Mouse (Mus musculus) T-helper 17 cell (primary cell): ENCODE measurements around the gene Gm20388.

Experiments
- in situ Hi-C, 2 experiments: fragments of 300-600 bp; cut with MboI, MseI; formaldehyde crosslinking; loops; 1 replicate in 1 of 2; 2 replicates in 1 of 2; pipeline ENCODE4 v1.15.1; 2025; ENCODE audit warnings: high pct_unique_total_duplicates in 2 of 2

Gene Gm20388

DNA sequence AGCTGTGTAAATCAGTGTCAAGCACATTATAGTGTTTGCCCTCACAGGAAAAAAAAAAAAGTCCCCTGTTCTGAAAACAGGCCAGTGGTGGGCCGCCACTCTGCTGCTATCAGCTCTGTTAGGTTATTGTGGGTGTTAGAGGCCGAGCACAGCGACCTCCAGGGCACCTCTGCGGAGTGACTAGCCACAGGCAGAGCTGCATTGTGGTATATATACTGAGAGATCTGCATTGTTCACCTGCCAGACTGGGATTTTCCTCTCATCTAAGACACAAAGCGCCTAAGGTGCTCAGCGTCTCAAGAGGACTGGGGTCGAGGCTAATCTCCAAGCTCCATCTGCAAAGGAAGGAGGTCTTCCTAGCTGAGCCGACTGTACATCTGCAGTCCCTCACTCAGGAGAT, 252.7 kb downstream of the Gm20388 start:
- in situ Hi-C loops, result no loop called here

DNA sequence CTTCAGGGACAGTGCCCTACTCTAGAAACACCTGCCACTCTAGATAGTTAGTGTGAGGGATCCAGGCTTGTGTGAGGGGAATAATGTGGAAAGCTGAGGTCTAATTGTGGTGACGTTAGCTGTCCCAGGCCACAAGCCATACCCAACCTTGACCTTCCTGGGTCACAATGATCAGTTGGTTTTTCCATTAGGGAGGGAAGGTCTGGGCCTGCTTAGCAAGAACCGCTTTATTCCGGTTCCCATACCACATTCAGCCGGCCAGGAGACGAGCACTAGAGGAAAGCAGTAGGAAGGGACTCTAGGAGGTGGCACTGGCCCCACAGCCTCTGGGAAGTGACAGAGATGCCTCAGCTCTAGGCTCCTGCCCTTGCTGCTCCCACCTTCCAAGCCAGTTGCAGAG, 253.4 kb downstream of the Gm20388 start:
- in situ Hi-C loops, result no loop called here

DNA sequence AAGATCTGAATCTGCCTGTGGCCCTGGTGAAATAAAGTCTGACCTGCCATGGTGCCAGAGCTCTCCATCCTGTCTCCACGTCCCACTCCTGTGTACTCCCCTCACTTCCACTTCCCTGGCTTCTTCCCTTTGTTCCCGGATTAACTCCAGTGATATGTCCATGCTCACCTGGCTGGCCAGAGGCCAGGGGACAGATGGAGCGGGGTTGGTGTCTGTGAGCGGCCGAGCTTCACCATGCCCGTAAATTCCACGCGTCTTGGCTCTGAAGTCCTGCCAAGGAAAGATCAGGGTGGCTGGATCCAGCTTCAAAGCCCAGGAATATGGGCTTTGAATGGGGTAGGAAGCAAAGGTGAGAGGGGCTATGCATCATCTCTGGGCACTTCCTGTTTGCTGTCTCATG, 256.5 kb downstream of the Gm20388 start:
- in situ Hi-C loops, result no loop called here

DNA sequence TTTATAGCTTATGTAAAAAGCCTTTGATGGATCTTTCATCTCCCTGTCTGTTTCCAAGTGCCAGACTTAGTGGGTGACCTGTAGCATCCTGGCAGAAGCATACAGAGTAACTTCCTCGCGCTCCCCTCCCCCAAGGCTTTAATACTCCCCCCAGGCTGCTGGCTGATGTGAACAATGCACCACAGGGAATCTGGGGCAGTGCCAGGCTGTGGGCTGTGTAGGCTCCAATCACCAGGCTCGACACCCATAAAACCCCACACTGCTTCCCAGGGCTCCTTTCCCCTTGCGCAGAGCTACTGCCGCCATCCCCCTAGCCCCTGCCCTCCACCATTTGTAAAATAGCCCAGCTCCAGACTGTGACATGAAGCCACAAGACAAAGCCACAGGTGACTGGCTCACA, 257.2 kb downstream of the Gm20388 start:
- in situ Hi-C loops, result no loop called here

DNA sequence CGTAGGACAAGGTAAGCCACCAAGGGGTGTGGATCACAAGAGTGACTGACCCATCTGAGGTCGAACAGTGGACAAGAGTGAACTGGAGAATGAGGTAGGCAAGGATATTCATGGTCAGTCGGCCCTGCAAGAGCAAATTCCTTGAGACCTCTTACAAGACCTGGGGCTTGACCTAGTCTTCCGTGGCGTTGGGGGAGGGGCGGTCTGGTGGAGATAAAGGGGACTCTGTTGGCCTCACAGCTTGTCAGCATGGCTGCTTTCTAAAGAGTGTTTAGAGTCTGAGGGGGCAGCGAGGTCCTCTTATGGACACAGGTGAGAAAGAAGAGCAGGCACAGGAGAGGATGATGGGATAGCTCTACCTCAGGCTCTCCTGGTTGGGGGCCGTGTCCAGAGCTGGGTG, 258.5 kb downstream of the Gm20388 start:
- in situ Hi-C loops, result no loop called here

DNA sequence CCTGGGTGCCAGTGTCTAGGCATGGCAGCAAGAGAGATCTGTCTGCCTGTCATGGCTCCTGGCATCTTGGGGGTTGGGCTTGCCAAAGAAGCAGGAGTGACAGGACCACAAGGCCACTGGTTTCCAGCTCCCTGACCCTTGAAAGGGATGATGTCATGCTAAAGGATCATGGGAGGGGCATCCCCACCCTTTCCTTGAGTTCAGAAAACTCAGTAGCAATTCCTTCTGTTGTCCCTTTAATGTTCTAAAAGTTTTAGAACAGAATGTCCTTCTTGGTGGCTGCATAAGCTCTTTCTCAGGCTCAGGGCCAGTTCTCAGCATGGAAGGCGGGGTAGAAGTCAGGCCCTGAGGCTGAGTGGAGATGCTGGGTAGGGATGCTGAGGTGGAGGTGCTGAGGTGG, 262.6 kb downstream of the Gm20388 start:
- in situ Hi-C loops, result no loop called here

DNA sequence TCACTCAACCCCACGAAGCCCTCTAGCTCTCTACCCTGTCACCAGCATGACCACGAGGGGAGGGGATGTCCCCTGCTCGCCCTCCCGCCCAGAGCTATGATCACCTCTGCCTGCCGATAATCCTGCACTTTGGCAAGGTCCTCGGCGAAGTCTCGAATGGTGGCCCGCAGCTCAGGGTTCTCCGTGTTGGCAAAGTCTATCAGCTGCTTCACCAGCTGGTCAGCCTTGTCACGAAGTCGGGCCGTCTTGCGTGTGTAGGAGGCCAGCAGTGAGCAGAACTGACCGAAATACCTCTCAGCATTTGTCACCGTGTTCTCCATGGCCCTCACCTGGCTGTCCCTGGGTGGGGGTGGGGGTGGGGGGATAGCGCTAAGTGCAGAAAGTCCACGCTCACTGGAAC, 264.0 kb downstream of the Gm20388 start:
- in situ Hi-C loops, result loop anchor here in 1 of 2 experiments (5.0 kb wide), 2 partner anchors 73 to 148 kb away; no protein-coding TSS in a partner anchor

DNA sequence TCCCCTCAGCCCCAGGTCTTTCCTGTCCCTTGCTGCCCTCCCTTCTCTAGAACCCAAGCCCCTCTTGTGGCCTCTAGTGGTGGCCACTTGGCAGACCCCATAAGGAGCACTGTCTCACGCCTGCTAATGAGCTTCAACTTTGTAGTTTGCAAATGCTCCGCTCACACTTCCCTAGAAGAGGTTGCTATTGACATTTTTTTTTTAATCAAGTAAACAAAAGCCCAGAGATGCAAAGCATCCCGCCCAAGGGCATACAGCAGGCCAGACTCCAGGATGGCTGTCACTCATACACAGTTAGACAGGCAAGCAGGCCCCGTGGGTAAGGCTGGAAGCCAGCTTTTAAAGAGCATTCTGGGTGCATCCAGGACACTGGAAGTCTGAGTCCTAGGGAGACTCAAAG, 266.0 kb downstream of the Gm20388 start:
- in situ Hi-C loops, result loop anchor here in 1 of 2 experiments (5.0 kb wide), 2 partner anchors 71 to 146 kb away; no protein-coding TSS in a partner anchor

DNA sequence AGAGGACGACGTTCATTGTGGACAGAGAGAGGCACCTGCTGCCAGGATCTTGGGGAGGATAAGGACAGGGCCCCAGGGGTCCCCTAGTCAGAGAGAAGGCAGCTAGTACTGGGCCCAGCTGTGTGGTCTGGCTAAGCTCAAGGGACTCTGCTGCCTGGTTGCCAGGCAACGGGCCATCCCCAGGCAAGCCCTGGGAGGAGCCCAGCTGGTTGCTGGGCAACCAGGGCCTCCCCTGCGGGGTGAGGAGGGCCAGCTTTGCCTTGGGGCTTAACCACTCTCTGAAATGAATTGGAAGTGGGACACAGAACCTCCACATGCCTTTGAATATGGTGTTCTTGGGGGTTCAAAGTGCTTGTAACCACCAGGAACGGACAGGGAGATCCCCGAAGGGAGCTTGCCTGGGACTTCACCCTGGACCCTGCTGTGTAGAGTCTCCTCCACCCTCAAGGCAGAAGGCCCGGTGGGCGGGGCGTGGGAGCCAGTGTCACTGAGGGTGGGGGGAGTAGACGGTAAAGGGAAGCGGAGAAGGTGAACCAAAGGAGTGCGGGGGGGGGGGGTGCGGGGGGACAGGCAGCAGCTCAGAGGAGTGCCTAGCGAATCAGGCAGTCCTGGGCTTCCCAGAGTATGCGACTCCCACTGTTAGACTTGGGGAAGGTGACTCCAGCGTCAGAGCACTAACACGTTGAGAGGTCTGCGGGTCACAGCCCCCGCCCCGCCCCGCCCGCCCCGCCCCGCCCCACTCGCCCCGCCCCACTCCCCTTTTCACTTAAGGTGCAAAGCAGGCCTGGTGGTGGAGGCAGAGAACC, 266.9 kb downstream of the Gm20388 start, which contains the start of gene Fam92b:
Gene Fam92b (minus strand): TSS at position 149 of the 806 bp plus-strand sequence.
- in situ Hi-C loops, result loop anchor here in 1 of 2 experiments (5.0 kb wide), 2 partner anchors 70 to 145 kb away; no protein-coding TSS in a partner anchor

DNA sequence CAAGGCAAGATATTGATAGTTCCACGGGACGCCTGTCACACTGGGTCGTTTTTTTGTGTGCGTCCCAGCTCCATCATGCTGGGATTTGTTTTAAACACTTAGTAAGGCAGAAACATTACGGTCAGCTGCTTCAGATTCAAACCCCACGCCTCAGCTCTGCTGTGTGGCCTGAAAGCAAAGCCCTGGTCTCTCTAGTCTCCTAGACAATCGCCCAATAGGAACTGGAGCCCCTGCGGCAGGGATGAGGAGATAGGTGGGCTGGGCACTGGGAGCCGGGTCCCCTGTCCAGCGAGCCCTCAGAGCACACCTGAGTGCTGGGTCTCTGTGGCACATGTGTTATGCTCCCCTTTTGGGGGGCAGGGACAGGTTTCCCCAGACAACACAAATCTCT, 267.5 kb downstream of the Gm20388 start:
- in situ Hi-C loops, result loop anchor here in 1 of 2 experiments (5.0 kb wide), 2 partner anchors 69 to 144 kb away; no protein-coding TSS in a partner anchor

DNA sequence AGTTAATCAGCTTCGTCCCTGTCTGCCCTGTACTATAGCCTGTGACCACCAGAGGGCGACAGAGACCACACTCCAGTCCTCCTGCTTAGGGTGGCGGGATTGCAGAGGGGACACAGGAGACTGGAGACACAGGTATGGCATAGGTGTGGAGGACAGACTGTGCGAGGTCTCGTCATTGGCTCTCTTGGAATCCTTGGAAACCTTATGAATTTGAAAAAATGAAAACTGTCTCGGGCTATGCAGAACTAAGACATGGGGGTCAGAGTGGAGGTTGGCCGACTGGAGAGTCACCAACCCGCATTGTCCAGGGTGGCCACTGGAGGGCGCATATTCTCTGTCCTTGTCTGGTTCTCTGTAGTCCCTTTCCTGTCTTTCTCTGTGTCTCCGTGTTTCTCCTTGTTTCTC, 268.4 kb downstream of the Gm20388 start:
- in situ Hi-C loops, result loop anchor here in 1 of 2 experiments (5.0 kb wide), 2 partner anchors 68 to 143 kb away; no protein-coding TSS in a partner anchor

DNA sequence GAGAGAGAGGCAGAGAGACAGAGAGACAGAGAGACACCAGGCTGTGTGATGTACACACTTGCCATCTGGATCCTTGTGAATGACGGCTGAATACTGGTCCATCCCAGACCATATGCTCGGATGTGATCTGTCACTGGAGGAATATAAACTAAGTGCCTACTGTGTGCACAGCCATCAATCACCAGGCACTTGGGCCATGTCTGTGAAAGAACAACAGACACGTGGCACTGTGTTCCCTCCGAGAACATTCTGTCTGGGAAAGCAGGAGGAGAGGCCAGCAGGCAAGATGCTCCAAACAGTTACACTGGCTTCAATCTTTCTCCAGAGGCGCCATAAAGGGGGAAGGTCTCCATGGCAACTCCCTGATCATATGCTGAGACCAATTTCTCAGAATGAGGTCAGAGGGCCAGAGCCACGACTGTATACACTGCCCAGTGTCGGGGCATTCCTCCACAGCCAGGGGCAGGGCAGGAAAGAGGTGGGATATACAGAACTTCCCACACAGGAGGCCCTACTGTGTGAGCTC, 269.9 kb downstream of the Gm20388 start:
- in situ Hi-C loops, result loop anchor here in 1 of 2 experiments (5.0 kb wide), 2 partner anchors 57 to 142 kb away; no protein-coding TSS in a partner anchor

DNA sequence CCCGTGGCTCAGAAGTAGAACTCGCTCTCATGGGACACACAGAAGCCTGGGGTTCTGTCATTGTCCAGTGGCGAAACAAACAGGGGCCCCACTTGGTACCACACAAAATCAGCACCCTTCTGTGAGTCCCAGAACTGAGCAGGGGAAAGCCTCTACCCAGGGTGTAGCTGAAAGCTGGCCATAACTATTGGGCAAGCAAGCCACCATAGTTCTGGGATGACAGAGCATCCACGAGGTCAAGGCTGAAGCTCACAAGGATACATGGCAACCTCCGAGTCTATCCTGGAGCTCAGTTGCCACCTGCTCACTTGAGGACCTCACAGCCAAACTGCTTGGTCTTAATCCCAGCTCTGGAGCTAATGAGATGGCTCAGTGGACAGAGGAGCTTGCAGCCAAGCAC, 270.6 kb downstream of the Gm20388 start:
- in situ Hi-C loops, result loop anchor here in 1 of 2 experiments (5.0 kb wide), 2 partner anchors 56 to 141 kb away; no protein-coding TSS in a partner anchor

DNA sequence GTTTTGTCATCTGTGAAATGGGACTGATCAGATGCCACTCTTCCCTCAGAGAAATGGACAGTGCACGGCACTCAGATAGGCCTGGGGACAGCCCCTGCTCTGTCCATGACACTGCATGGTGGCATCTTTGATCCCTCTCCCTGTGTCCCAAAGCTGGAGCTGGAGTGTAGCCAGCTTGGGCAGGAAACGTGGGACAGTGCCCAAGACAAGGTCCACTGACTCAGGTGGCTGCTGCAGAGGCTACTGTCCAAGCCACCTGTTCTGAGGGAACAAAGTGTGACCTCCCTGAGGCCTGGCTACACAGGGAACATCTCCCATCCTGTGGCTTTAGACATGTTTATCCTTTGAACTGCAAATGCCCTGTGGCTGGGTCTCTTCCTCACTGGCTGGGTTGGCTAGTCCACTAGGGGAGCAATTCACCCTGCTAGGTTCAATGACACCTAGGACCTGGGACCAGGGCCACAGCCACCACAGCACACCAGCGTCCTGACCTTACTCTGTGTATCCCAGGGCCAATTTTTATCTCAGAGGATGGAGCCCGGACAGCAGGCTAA, 271.3 kb downstream of the Gm20388 start:
- in situ Hi-C loops, result loop anchor here in 1 of 2 experiments (5.0 kb wide), 2 partner anchors 55 to 140 kb away; no protein-coding TSS in a partner anchor

DNA sequence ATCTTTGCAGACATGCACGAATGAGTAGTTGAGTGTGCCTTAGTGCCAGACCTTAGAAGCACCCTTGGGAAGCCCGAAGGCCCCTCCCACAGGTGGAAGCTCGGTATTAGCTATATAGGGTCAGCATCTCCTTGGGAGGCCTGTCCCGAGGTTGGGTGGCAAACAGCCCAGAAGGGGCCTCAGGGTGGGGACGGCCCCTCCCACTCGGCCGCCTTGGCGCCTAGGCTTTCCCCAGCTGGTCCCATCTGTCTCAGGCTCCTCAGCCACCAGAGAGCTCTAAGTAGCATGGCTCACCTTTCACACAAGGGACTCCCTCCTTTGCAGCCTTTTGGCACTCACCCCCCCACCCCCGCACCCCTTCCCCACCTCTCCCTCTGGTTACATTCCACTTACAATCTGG, 273.7 kb downstream of the Gm20388 start:
- in situ Hi-C loops, result loop anchor here in 1 of 2 experiments (5.0 kb wide), 2 partner anchors 53 to 138 kb away; no protein-coding TSS in a partner anchor

DNA sequence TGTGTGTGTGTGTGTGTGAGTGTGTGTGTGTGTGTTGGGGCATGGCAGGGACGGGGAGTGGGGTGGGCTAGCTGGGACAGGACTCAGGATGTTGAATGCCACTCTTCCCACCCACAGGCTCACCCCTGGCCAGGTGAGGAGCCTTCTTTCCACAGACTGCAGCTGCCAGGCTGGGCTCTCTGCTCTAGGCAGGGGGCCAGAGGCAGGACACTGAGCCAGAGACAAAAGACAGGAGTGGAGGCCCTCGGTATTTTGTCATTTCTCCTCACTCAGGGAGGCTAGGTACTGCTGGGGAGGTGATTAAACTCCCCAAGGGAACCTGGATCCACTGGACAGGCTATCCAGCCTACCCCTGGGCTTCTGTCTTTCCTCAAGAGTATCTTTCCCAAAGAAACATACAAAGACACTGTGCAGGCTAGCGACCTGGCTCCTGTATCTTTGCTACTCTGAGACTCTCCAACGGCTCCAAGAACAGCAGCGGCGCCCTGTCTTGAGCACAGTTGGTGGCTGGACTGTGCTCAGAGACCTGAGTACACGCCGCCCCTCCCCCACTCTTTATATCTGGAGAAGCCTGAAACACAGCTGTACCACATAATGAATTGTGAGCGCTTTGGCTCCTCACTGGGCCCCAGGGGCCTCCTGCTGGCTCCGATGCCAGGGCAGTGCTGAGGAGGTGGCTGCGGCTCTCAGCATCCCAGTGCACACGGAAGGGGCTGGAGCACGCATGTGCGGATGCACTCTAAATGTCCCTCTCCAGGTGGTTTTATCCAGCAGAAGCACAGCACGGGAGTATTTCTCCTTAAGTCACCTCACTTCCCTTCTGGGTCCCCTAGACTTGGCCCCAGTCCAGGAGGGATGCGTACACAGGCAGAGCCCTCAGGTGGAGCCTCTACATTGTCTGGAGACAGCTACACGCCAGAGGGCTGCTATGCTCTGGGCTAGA, 274.5 kb downstream of the Gm20388 start:
- in situ Hi-C loops, result loop anchor here in 1 of 2 experiments (5.0 kb wide), 2 partner anchors 52 to 137 kb away; no protein-coding TSS in a partner anchor

DNA sequence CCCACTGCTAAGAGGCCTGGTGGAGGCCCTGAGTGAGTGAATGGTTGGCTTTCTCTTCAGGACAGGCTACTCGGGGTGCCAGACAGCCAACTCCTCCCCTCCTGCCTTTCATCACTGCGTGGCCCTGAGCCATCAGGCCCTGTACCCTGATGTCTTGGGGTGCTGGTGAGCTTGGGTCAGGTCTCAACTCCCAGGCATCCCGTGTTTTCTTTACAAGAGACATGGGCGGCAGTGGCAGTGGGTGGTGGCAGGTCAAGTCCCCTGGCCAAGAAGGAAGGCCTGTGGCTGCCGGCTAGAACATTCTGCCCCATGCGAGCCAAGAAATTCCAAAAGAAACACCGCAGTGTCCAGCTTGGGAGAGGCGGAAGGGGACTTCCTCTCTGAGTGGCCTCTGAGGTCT, 275.8 kb downstream of the Gm20388 start:
- in situ Hi-C loops, result no loop called here

DNA sequence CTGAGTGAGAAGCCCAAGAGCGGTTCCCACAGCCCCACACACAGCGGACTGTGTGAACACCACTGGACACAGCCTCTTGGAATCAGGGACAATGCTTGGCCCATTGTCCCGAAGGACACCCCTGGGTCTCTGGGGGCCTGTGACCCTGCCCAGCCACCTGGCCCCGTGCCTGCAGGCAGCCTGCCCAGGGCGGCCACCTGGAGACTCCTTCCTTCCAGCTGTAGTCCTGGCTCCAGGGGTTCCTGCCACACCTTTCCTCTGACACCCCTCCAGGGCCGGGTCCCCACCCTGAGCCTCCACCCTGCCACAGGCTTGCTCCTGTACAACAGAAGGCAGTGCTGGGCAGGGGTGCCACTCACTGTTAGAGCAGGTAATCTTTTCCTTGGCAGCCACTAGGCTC, 277.9 kb downstream of the Gm20388 start:
- in situ Hi-C loops, result no loop called here

DNA sequence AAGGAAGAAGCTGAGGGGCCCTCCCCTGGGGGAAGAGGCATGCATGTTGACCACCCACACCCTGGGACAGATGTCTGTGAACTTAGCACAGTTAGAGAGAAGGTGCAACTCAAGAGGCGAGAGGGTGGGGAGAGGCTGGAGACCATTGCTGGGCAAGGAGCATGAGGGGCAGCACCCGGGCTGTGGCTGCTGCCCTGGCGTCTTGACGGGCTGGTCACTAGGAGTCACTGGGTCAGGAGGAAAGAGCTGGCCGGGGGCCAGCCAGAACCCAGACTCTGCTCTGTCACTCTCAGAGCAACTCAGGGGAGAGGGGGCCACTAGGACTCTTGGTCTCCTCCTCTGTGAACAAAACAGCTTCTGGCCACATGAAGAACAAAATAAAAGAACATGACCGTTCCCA, 278.8 kb downstream of the Gm20388 start:
- in situ Hi-C loops, result no loop called here

DNA sequence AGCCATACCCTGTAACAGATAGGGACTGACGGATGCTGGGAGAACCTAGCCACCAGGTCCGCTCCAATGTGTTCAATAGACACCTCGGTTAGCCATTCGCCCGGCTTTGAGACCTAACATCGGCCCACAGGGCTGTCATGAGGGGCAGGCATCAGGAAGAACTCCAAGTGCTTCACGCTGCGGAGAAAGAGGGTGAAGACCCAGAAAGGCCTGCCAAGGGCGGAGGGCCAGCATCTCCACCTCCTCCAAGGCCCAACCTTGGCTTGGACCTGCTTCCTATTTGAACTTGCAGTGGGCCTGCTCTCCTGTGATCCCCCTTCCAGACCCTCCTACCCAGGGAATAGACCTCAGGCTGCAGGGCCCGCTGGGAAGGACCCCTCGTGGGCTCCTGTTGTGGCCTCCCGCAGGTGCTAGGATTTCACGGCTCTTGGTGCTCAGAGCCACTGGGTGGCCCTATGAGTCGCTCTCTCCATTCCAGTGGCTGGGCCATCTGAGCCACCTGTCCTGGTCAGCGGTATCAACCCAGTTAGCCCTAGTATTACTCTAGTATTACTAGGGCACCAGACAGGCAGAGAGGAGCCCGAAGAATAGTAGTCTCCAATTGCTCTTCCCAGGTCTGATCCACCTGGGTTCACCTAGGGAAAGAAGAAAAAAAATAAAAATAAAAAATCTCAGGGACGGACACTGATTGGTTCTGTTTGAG, 279.6 kb downstream of the Gm20388 start:
- in situ Hi-C loops, result no loop called here
